Mouse (Mus musculus) CD4-positive naive resting alpha-beta T cell, adult 76 days (primary cell): ENCODE measurements around the gene Npy2r. TPM values are rescaled to one million over a fixed set of nuclear protein-coding genes. Genes with fewer than 3 reads are reported as not detected.

Source experiments
- total RNA-seq: library from RNA; stranded (reverse); gene quantifications from one replicate; pipeline ENCODE4 v1.2.4, GENCODE M21; 2023

Npy2r gene
- not detected for total RNA-seq

DNA sequence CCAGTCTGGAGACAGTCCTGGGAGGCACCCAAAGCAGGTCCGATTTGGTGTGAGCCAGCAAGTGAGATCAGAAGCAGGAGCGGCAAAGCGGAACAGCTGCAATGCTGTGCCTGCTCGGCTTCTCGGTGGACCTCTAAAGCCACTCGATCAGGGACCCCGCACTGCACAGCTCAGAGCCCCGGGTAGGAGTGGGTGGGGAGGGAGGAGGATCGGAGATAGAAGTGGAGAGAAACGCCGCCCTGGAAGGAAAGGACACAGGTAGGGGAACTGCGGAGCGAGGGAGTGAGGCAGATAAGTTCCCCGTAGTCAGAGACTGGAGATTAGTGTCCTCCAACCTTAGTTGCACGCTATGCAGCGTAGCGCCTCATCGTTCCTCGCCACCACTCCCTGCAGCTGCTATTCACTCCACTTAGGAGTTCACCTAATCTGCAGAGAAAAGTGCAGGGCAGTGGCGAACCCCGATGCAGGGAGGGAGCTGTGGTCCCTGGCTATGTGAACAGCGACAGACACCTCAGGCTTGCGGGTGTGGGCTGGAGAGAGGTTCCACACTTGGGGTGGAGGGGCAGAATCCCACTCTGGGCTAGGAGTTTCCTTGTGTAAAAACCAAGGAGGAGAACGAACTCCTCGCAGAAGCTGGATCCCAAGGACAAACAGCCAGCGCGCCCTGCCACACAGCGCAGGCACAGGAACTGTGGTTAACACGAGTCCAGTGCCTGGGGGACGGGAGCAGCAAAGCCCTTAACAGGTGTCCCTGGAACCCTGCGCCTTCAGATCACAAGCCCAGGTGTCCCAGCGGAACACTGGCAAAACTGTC is at the start of gene Npy2r:
Gene Npy2r, minus strand, starts transcription at position 177 of the 814 bp plus-strand sequence.

Other genes with a start within 250 kb of the Npy2r start
- gene Map9, start 190.0 kb downstream of the Npy2r start, total RNA-seq: 0.53 TPM